Mouse (Mus musculus) mature B cell (primary cell): Measurements from ENCODE around the gene Tfcp2.
"Not testable (repeated sequence)": the region's sequence is repeated elsewhere in the genome, so short reads cannot be mapped to it uniquely, and the experiment has no call there.

Source experiments
- in situ Hi-C: fragments of 300-500 bp; cut with MboI; formaldehyde crosslinking; loops from 2 replicates; pipeline ENCODE4 v1.14.3; 2019

Tfcp2 gene

GRCm38 (mm10) chr15:100556378-100556777 is 4.6 kb upstream of the Tfcp2 start:
- in situ Hi-C loops, result no loop called here

- in situ Hi-C loops, result no loop called here
These were observed 4.2 kb upstream of the Tfcp2 start for GRCm38 (mm10) chr15:100555965-100556364.

DNA sequence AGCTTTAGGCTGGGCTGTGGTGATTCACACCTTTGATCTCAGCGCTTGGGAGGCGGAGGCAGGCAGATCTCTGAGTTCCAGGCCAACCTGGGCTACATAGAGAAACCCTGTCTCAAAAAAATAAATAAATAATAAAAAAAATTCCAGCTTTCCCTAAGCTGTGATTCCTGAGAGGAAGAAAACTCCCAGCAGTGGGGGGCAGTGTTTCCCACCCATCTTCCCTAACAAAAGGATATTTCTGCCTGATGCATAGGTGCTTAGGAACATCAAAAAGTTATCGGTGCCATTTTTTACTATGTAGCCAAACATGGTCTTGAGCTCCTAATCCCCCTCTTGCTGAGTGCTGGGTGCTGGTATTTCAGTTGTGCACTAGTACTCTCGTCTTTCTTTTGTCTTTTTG is 1.5 kb downstream of the Tfcp2 start:
- in situ Hi-C loops, result no loop called here

DNA sequence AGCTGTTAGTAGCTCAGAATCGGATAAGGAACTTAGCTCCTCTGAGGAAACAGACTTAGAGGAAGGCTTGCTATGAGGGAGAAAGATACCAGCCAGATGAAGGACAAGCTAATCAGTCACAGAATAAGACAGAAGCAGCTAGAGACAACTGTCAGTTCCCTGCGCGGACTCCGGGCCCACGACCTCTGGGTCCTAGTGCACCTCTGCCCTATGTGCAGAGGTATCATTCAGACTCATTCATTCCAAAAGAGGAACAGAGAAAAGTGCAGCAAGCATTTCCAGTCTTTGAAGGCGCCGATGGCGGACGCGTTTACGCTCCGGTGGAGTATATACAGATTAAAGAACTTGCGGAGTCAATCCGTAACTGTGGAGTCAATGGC is 8.2 kb downstream of the Tfcp2 start:
- in situ Hi-C loops, result not testable (repeated sequence)

GRCm38 (mm10) chr15:100542876-100543650 is 8.7 kb downstream of the Tfcp2 start:
- in situ Hi-C loops, result not testable (repeated sequence)

GRCm38 (mm10) chr15:100541426-100541825 is 10.4 kb downstream of the Tfcp2 start:
- in situ Hi-C loops, result no loop called here

DNA sequence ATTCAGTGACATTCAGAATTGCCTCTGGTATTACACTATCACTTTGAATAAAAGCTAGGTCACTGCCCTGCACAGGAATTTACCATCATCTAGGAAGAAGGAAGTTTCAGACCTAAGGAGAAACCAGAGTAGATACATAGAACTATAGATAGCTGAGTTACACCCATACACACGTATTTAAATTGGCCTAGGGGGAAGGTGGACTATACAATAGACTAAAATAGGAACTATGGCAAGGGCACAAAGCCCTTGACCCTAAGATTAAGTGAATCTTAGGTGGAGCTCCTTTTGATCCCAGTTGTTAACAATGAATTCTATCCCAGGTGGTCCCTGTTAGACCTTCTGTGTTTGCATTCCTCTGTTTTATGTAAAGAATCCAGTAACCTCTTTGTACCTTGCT is 10.8 kb downstream of the Tfcp2 start:
- in situ Hi-C loops, result not testable (repeated sequence)

- in situ Hi-C loops, result loop anchor here (10.0 kb wide), 1 partner anchor 135 kb away; no protein-coding TSS in a partner anchor
These were observed 12.4 kb downstream of the Tfcp2 start for GRCm38 (mm10) chr15:100539411-100539810.

DNA sequence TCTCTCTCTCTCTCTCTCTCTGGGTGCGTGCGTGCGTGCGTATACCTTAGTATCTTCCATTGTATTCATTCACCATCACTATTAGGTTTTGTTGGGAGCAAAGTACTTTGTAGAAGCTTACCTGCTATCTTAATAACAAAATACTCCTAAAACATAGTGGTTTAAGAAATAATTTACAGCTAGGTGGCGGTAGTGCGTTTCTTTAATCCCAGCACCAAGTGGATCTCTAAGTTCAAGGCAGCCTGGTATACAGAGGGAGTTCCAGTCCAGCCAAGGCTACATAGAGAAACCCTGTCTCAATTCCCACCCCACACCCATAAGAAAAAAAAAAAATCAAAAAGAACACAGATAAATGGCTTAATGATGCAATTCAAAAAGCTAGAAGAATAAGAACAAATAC is 13.9 kb downstream of the Tfcp2 start:
- in situ Hi-C loops, result loop anchor here (10.0 kb wide), 1 partner anchor 137 kb away; no protein-coding TSS in a partner anchor

- in situ Hi-C loops, result no loop called here
These were observed 23.9 kb downstream of the Tfcp2 start for GRCm38 (mm10) chr15:100527900-100528299.

DNA sequence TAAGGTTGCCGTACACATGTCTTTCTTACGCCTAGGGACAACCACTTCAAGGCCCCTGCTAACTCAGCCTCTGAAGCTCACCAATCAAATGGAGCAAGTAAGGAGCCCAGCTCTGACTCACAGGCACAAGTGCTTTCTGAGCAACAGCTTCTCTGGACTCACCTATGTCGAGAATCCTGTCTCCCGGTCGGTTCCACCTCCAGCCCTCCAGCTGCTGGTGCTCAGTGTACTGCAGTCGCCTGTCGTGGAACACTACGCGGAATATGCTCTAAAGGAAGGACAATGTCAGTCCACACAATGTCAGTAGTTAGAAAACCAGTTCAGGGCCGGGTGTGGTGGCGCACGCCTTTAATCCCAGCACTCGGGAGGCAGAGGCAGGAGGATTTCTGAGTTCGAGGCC is 26.4 kb downstream of the Tfcp2 start:
- in situ Hi-C loops, result no loop called here

GRCm38 (mm10) chr15:100520306-100520705 is 31.5 kb downstream of the Tfcp2 start:
- in situ Hi-C loops, result no loop called here

DNA sequence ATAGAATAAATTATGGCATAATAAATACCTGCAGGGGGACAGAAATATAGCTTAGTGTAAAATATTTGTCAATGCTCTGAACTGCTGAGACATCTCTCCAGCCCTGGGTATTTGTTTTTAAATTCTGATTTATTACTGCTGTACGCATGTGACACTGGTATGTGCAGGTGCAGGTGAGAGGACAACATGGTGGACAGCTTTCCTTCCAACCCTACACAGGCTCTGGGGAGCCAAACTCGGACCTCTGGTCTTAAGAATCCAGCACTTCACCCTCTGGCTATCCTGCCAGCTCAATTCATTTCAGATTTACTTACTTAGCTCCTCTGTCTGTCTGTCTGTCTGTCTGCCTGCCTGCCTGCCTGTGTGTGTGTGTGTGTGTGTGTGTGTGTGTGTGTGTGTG is 36.7 kb downstream of the Tfcp2 start:
- in situ Hi-C loops, result no loop called here

DNA sequence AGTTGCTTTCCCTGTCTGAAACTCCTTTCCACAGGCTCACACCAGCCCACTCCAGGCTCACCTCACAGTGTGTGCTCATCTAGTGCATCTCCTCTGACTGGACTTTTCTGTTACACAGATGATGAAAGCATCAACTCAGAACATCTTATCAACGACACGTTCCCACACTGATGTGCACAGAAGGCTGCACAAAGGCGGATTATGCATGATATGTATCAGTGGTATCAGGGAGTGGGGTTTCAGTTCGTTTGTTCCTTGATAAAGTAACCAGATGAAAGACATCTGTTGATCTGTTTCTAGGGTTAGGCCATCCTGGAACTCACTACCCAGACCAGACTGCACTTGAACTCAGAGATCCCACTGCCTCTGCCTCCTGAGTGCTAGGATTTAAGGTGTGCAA is 38.4 kb downstream of the Tfcp2 start:
- in situ Hi-C loops, result no loop called here

GRCm38 (mm10) chr15:100510072-100510471 is 41.7 kb downstream of the Tfcp2 start:
- in situ Hi-C loops, result no loop called here

GRCm38 (mm10) chr15:100508454-100509167 is 43.2 kb downstream of the Tfcp2 start:
- in situ Hi-C loops, result no loop called here

DNA sequence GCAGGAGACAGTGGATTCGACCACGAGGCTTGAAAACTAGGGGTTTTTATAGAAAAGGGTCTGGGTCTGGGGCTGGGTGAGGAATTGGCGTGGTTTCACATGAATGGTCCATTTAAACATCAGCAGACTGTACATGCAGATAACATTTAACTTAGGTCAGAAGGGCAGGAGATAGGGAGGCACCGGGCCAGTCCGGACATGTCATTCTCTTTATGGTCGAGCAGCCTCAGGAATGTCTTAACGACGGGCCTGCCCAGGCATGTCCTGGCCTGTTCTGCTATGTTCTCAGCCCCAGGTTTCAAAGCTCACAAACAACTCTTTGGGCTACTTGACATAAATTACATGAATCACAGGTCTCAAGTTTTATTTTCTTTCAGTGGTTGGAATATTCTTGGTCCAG is 52.3 kb downstream of the Tfcp2 start:
- in situ Hi-C loops, result not testable (repeated sequence)

GRCm38 (mm10) chr15:100495102-100495501 is 56.7 kb downstream of the Tfcp2 start, which contains the start of gene Csrnp2:
Csrnp2 (minus strand) TSS chr15:100495488.
- in situ Hi-C loops, result no loop called here

DNA sequence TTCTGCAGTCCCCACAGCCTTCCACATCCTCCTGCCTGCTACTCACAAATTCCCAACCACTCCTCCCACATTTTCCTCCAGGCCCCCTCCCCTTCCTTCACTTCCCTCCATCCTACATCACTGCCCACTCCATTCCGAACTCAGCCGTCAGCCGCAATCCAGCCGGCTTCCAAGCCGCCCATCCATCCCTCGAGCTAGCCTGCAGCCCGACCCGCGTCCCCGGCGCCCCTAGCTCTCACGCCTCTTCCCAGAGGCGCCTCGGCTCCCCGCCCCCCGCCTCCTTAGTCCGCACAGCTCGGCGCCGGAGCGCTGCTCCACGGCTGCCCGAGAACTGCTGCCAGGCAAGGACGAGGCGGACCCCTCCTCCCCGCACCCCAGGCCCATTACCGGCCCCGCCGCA is 57.2 kb downstream of the Tfcp2 start:
- in situ Hi-C loops, result no loop called here

DNA sequence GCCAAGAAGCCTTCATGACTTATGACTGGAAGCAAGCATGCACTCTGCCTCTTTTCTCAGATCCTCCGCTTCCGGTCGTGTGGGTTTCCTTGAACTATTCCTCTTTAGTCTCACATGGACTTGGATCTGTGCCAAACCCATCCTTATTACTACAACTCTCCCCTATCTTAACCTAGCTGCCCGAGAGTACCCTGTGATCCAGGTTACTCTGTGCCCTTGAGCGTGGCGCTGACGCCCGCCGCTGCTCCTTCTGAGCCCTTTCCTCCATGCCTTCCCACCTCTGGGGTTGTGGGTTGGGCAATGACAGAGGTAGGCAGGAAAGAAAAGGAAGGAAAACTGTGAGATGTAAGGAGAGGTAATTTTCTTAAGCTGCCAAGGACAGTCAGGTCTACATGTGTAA is 59.8 kb downstream of the Tfcp2 start:
- in situ Hi-C loops, result no loop called here

- in situ Hi-C loops, result no loop called here
These were observed 62.5 kb downstream of the Tfcp2 start for GRCm38 (mm10) chr15:100489263-100489662.

DNA sequence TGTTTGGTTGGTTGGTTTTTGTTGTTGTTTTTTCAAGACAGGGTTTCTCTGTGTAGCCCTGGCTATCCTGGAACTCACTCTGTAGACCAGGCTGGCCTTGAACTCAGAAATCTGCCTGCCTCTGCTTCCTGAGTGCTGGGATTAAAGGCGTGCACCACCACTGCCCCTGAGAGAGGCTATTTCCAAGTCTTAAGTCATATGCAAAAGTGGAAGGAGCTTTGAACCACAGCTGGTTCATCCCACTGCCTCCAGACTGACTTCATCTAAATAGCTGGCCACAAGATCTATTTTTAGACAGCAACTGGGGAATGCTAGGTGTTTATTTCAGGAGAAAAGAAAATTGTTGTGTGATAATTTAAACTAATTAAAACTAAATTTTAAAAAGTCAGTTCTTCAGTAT is 63.5 kb downstream of the Tfcp2 start:
- in situ Hi-C loops, result not testable (repeated sequence)

GRCm38 (mm10) chr15:100487050-100487449 is 64.8 kb downstream of the Tfcp2 start:
- in situ Hi-C loops, result no loop called here
